Mouse (Mus musculus) kidney, adult 2 months (tissue): ENCODE results near the gene Olfm1. TPM values are rescaled to one million over a fixed set of nuclear protein-coding genes. Genes with fewer than 3 reads are reported as not detected.

ENCODE experiments used
- DNase-seq: peaks from one replicate; pipeline ENCODE4 v3.0.0; 2021
- H3K27ac ChIP-seq: fragments of 200-500 bp; 2 replicates; pipeline ENCODE4 v1.5.1; 2012; ENCODE audit warnings: low read depth, low read length, control low read depth, inconsistent platforms; ENCODE audit not compliant: insufficient read depth
- H3K27me3 ChIP-seq: fragments of 200-500 bp; replicated peaks from 2 replicates; pipeline ENCODE4 v1.6.1; 2012; ENCODE audit warnings: mild to moderate bottlenecking, moderate library complexity, low read length, inconsistent platforms; ENCODE audit not compliant: control insufficient read depth, insufficient read depth
- H3K36me3 ChIP-seq: fragments of 200-500 bp; 2 replicates; pipeline ENCODE4 v1.6.1; 2012; ENCODE audit warnings: mild to moderate bottlenecking, moderate library complexity, low read length, inconsistent platforms; ENCODE audit not compliant: control insufficient read depth, insufficient read depth
- H3K4me1 ChIP-seq: fragments of 200-500 bp; 2 replicates; pipeline ENCODE4 v1.6.1; 2011; ENCODE audit warnings: low read length; ENCODE audit not compliant: control insufficient read depth, insufficient read depth
- H3K4me3 ChIP-seq: fragments of 200-500 bp; 2 replicates; pipeline ENCODE4 v1.5.1; 2011; ENCODE audit warnings: mild to moderate bottlenecking, low read depth, low read length, control low read depth; ENCODE audit not compliant: insufficient read depth
- CTCF ChIP-seq: fragments of 200-500 bp; conservative IDR thresholded peaks from 2 replicates; pipeline ENCODE4 v1.5.1; 2011; ENCODE audit warnings: low read depth, mild to moderate bottlenecking, control low read depth, low read length, moderate library complexity, mixed read lengths; ENCODE audit not compliant: insufficient read depth, insufficient read length
- POLR2A ChIP-seq: fragments of 200-500 bp; IDR thresholded peaks from one replicate; pipeline ENCODE4 v1.6.1; 2011; ENCODE audit warnings: low read depth, low read length, control low read depth
- WGBS: fragments of 180-500 bp; shearing (Covaris S2); methylation state at CpG from one replicate; pipeline ENCODE4 v1.1.7; 2018; 5-methylcytosine and 5-hydroxymethylcytosine counted together
- polyA plus RNA-seq: library from polyadenylated mRNA; depleted of rRNA; stranded (reverse); fragments of >200 nt; gene quantifications from 2 replicates; pipeline ENCODE4 v1.2.3, GENCODE M21; 2012

Gene Olfm1
- polyA plus RNA-seq, 1 experiment = 32.5 TPM

GRCm38 (mm10) chr2:28239616-28240015 lies 46.8 kb downstream of the Olfm1 start:
- Histone ChIP-seq H3K4me3 (no peak overlapping the region), H3K27ac (no peak overlapping the region), H3K36me3 (no peaks in the 10 kb centered on the region), H3K27me3 (no peaks in the 10 kb centered on the region), H3K4me1 (no peaks in the 10 kb centered on the region)
- TF ChIP-seq POLR2A (no peak), CTCF (no peak)
- DNase-seq = no peak
- 86% methylated on average over 8 of the region's 8 CpGs for WGBS

GRCm38 (mm10) chr2:28240920-28241319 lies 48.1 kb downstream of the Olfm1 start:
- no peaks in the 10 kb centered on the region for H3K36me3 ChIP-seq
- no peak overlapping the region for H3K4me3 ChIP-seq
- no peaks in the 10 kb centered on the region for H3K27me3 ChIP-seq
- WGBS = 90% methylated on average over 3 of the region's 3 CpGs
- no peak for DNase-seq
- H3K4me1 ChIP-seq = no peaks in the 10 kb centered on the region
- no peak overlapping the region for H3K27ac ChIP-seq
- no peak for TF ChIP-seq POLR2A
- TF ChIP-seq CTCF = no peak

- Histone ChIP-seq H3K4me1 (no peaks in the 10 kb centered on the region), H3K4me3 (no peak overlapping the region), H3K27me3 (no peaks in the 10 kb centered on the region), H3K36me3 (no peaks in the 10 kb centered on the region), H3K27ac (no peak overlapping the region)
- DNase-seq = no peak
- TF ChIP-seq POLR2A = no peak
- TF ChIP-seq CTCF = no peak
- WGBS = 42% methylated on average over 17 of the region's 17 CpGs
Measured at GRCm38 (mm10) chr2:28241520-28242221, 48.9 kb downstream of the Olfm1 start.

- Histone ChIP-seq H3K36me3 (no peaks in the 10 kb centered on the region), H3K27ac (no peak overlapping the region), H3K4me1 (no peaks in the 10 kb centered on the region), H3K4me3 (no peak overlapping the region), H3K27me3 (no peaks in the 10 kb centered on the region)
- DNase-seq = no peak
- no peak for TF ChIP-seq CTCF
- TF ChIP-seq POLR2A = no peak
- WGBS = 40% methylated on average over 5 of the region's 5 CpGs
Measured at GRCm38 (mm10) chr2:28242222-28242543, 49.4 kb downstream of the Olfm1 start.

GRCm38 (mm10) chr2:28244667-28245395 lies 52.0 kb downstream of the Olfm1 start:
- no peak for TF ChIP-seq POLR2A
- no peak for TF ChIP-seq CTCF
- H3K4me1 ChIP-seq = no peaks in the 10 kb centered on the region
- WGBS = 62% methylated on average over 8 of the region's 8 CpGs
- no peak overlapping the region for H3K4me3 ChIP-seq
- DNase-seq = no peak
- no peak overlapping the region for H3K27ac ChIP-seq
- H3K36me3 ChIP-seq = no peaks in the 10 kb centered on the region
- H3K27me3 ChIP-seq = no peaks in the 10 kb centered on the region

- no peaks in the 10 kb centered on the region for H3K4me1 ChIP-seq
- no peaks in the 10 kb centered on the region for H3K36me3 ChIP-seq
- peak; percentile 5 for DNase-seq
- no peak overlapping the region for H3K4me3 ChIP-seq
- H3K27ac ChIP-seq = no peak overlapping the region
- no peaks in the 10 kb centered on the region for H3K27me3 ChIP-seq
- WGBS = 76% methylated on average over 5 of the region's 5 CpGs
- no peak for TF ChIP-seq POLR2A
- TF ChIP-seq CTCF = no peak
Measured at GRCm38 (mm10) chr2:28246110-28246653, 53.4 kb downstream of the Olfm1 start.

- Histone ChIP-seq H3K36me3 (no peaks in the 10 kb centered on the region), H3K27me3 (no peaks in the 10 kb centered on the region), H3K4me3 (no peak overlapping the region), H3K4me1 (no peaks in the 10 kb centered on the region), H3K27ac (no peak overlapping the region)
- WGBS = 80% methylated on average over 11 of the region's 11 CpGs
- TF ChIP-seq POLR2A = no peak
- TF ChIP-seq CTCF = no peak
- DNase-seq = no peak
Measured at GRCm38 (mm10) chr2:28247098-28247497, 54.3 kb downstream of the Olfm1 start.
